Mouse (Mus musculus) embryonic fibroblast, embryonic 13.5 days (primary cell): ENCODE data around the gene Samd13. TPM values are rescaled to one million over a fixed set of nuclear protein-coding genes. Genes with fewer than 3 reads are reported as not detected.

Experiments used
- H3K27ac ChIP-seq: 2 replicates; pipeline ENCODE4 v1.5.1; 2012; ENCODE audit warnings: low read length, control low read depth, inconsistent platforms; ENCODE audit not compliant: insufficient read depth
- H3K4me1 ChIP-seq: 2 replicates; pipeline ENCODE4 v1.6.1; 2011; ENCODE audit warnings: low read length; ENCODE audit not compliant: control insufficient read depth, insufficient read depth
- H3K4me3 ChIP-seq: 2 replicates; pipeline ENCODE4 v1.5.1; 2011; ENCODE audit warnings: mild to moderate bottlenecking, control low read depth, low read length; ENCODE audit not compliant: insufficient read depth
- CTCF ChIP-seq: IDR thresholded peaks from 2 replicates; pipeline ENCODE4 v1.5.1; 2011; ENCODE audit warnings: mild to moderate bottlenecking, control low read depth, low read length, moderate library complexity, borderline replicate concordance; ENCODE audit not compliant: insufficient read depth
- POLR2A ChIP-seq: IDR thresholded peaks from 2 replicates; pipeline ENCODE4 v1.6.1; 2011; ENCODE audit warnings: low read depth, mild to moderate bottlenecking, control low read depth, low read length, moderate library complexity
- polyA plus RNA-seq: library from polyadenylated mRNA; stranded (reverse); fragments of >200 nt; gene quantifications from 2 replicates; pipeline ENCODE4 v1.2.4, GENCODE M21; 2011; ENCODE audit warnings: low read depth; ENCODE audit not compliant: missing spikeins, insufficient read length

The Samd13 gene
- polyA plus RNA-seq, 1 experiment, result 0.53 TPM

- no peak overlapping the region for H3K27ac ChIP-seq
- no peaks in the 10 kb centered on the region for H3K4me1 ChIP-seq
- TF ChIP-seq CTCF (no peak), POLR2A (no peak)
- H3K4me3 ChIP-seq, result no peak overlapping the region
Measured at GRCm38 (mm10) chr3:146620555-146621249, 64.7 kb downstream of the Samd13 start.

GRCm38 (mm10) chr3:146620101-146620500 is 65.3 kb downstream of the Samd13 start:
- no peak overlapping the region for H3K27ac ChIP-seq
- no peak for TF ChIP-seq POLR2A
- TF ChIP-seq CTCF, result no peak
- H3K4me1 ChIP-seq, result no peaks in the 10 kb centered on the region
- no peak overlapping the region for H3K4me3 ChIP-seq

GRCm38 (mm10) chr3:146618357-146618756 is 67.0 kb downstream of the Samd13 start:
- H3K4me3 ChIP-seq, result no peak overlapping the region
- TF ChIP-seq POLR2A (no peak), CTCF (no peak)
- no peak overlapping the region for H3K27ac ChIP-seq
- H3K4me1 ChIP-seq, result no peaks in the 10 kb centered on the region

- Histone ChIP-seq H3K4me1 (no peaks in the 10 kb centered on the region), H3K27ac (no peak overlapping the region), H3K4me3 (no peak overlapping the region)
- no peak for TF ChIP-seq CTCF
- no peak for TF ChIP-seq POLR2A
Measured at GRCm38 (mm10) chr3:146617946-146618345, 67.4 kb downstream of the Samd13 start.

- H3K4me3 ChIP-seq, result no peak overlapping the region
- no peaks in the 10 kb centered on the region for H3K4me1 ChIP-seq
- no peak overlapping the region for H3K27ac ChIP-seq
- TF ChIP-seq CTCF (no peak), POLR2A (no peak)
Measured at GRCm38 (mm10) chr3:146616533-146617283, 68.7 kb downstream of the Samd13 start.

GRCm38 (mm10) chr3:146615496-146615895 is 69.9 kb downstream of the Samd13 start, which contains the start of gene Dnase2b:
Dnase2b (minus strand) TSS chr3:146615596.
- H3K27ac ChIP-seq, result no peak within 1 kb of the TSS
- no peaks in the 10 kb centered on the region for H3K4me1 ChIP-seq
- no peak within 1 kb of the TSS for H3K4me3 ChIP-seq
- TF ChIP-seq POLR2A, result no peak
- no peak for TF ChIP-seq CTCF

- Histone ChIP-seq H3K4me3 (no peak overlapping the region), H3K4me1 (peaks cover 15% of the 10 kb centered on the region), H3K27ac (no peak overlapping the region)
- TF ChIP-seq POLR2A (no peak), CTCF (no peak)
Measured at GRCm38 (mm10) chr3:146611821-146612220, 73.6 kb downstream of the Samd13 start.

- H3K4me3 ChIP-seq, result no peak overlapping the region
- TF ChIP-seq CTCF (no peak), POLR2A (no peak)
- H3K4me1 ChIP-seq, result peaks cover 15% of the 10 kb centered on the region
- no peak overlapping the region for H3K27ac ChIP-seq
Measured at GRCm38 (mm10) chr3:146611261-146611660, 74.1 kb downstream of the Samd13 start.

GRCm38 (mm10) chr3:146610322-146610721 is 75.1 kb downstream of the Samd13 start:
- no peak overlapping the region for H3K27ac ChIP-seq
- peaks cover 15% of the 10 kb centered on the region for H3K4me1 ChIP-seq
- no peak for TF ChIP-seq POLR2A
- no peak for TF ChIP-seq CTCF
- H3K4me3 ChIP-seq, result no peak overlapping the region

GRCm38 (mm10) chr3:146607368-146607767 is 78.0 kb downstream of the Samd13 start:
- TF ChIP-seq POLR2A, result no peak
- TF ChIP-seq CTCF, result no peak
- Histone ChIP-seq H3K27ac (peak overlapping the region; percentile 64; the same call in 1 of the 2 replicates), H3K4me3 (no peak overlapping the region), H3K4me1 (peaks cover 15% of the 10 kb centered on the region)

- no peak overlapping the region for H3K4me3 ChIP-seq
- H3K4me1 ChIP-seq, result peaks cover 9% of the 10 kb centered on the region
- TF ChIP-seq POLR2A (no peak), CTCF (no peak)
- no peak overlapping the region for H3K27ac ChIP-seq
Measured at GRCm38 (mm10) chr3:146604647-146605046, 80.7 kb downstream of the Samd13 start.
